Mouse (Mus musculus) myocyte (in vitro differentiated cells): ENCODE measurements around the gene Ppp1cb. TPM values are rescaled to one million over a fixed set of nuclear protein-coding genes. Genes with fewer than 3 reads are reported as not detected.

Experiments used
- H3K27me3 ChIP-seq: one replicate; pipeline ENCODE4 v1.6.1; 2011; ENCODE audit not compliant: control insufficient read depth, insufficient read depth, insufficient read length
- H3K36me3 ChIP-seq: one replicate; pipeline ENCODE4 v1.6.1; 2011; ENCODE audit not compliant: control insufficient read depth, insufficient read depth
- H3K4me2 ChIP-seq: one replicate; pipeline ENCODE4 v1.6.1; 2011; ENCODE audit warnings: low read depth, control low read depth
- H3K4me3 ChIP-seq: one replicate; pipeline ENCODE4 v1.5.1; 2011; ENCODE audit warnings: mild to moderate bottlenecking, control low read depth, moderate library complexity
- H3K79me2 ChIP-seq: one replicate; pipeline ENCODE4 v1.6.1; 2011; ENCODE audit not compliant: control insufficient read depth, insufficient read depth
- H3ac ChIP-seq: one replicate; pipeline ENCODE4 v1.6.1; 2011; ENCODE audit not compliant: control insufficient read depth, insufficient read length
- CEBPB ChIP-seq: IDR thresholded peaks from 2 replicates; pipeline ENCODE4 v1.6.1; 2011; ENCODE audit warnings: mild to moderate bottlenecking, moderate library complexity; ENCODE audit not compliant: poor library complexity, insufficient read depth, severe bottlenecking
- E2F4 ChIP-seq: IDR thresholded peaks from one replicate; pipeline ENCODE4 v1.6.1; 2011; ENCODE audit warnings: mild to moderate bottlenecking, control low read depth, moderate library complexity; ENCODE audit not compliant: insufficient read depth
- MAX ChIP-seq: IDR thresholded peaks from one replicate; pipeline ENCODE4 v1.6.1; 2011; ENCODE audit warnings: low read depth, mild to moderate bottlenecking, control low read depth
- MYOD1 ChIP-seq, 3 experiments: IDR thresholded peaks; one replicate each; pipeline ENCODE4 v1.6.1; 2011; ENCODE audit warnings: control low read depth in 2 of 3, low read depth in 2 of 3, mild to moderate bottlenecking in 2 of 3, moderate library complexity in 1 of 3; ENCODE audit not compliant: insufficient read length in 2 of 3, control insufficient read depth in 1 of 3
- MYOG ChIP-seq, 3 experiments: IDR thresholded peaks; one replicate each; pipeline ENCODE4 v1.6.1; 2011; ENCODE audit warnings: control low read depth in 2 of 3, low read depth in 2 of 3, mild to moderate bottlenecking in 2 of 3; ENCODE audit not compliant: insufficient read length in 2 of 3, control insufficient read depth in 1 of 3, insufficient read depth in 1 of 3
- POLR2A ChIP-seq: IDR thresholded peaks from one replicate; pipeline ENCODE4 v1.6.1; 2011; ENCODE audit warnings: low read depth, mild to moderate bottlenecking, control low read depth, moderate library complexity; ENCODE audit not compliant: insufficient read length
- POLR2AphosphoS2 ChIP-seq: IDR thresholded peaks from one replicate; pipeline ENCODE4 v1.6.1; 2011; ENCODE audit warnings: low read depth, control low read depth; ENCODE audit not compliant: insufficient read length
- REST ChIP-seq: IDR thresholded peaks from one replicate; pipeline ENCODE4 v1.6.1; 2011; ENCODE audit warnings: mild to moderate bottlenecking, control low read depth, moderate library complexity; ENCODE audit not compliant: insufficient read depth, insufficient read length
- SRF ChIP-seq: IDR thresholded peaks from one replicate; pipeline ENCODE4 v1.6.1; 2011; ENCODE audit warnings: low read depth; ENCODE audit not compliant: control insufficient read depth, insufficient read length
- TCF12 ChIP-seq: IDR thresholded peaks from one replicate; pipeline ENCODE4 v1.6.1; 2011; ENCODE audit warnings: mild to moderate bottlenecking, control low read depth; ENCODE audit not compliant: poor library complexity, insufficient read depth, severe bottlenecking
- TCF3 ChIP-seq: IDR thresholded peaks from one replicate; pipeline ENCODE4 v1.6.1; 2011; ENCODE audit warnings: low read depth, control low read depth; ENCODE audit not compliant: insufficient read length
- USF1 ChIP-seq: IDR thresholded peaks from one replicate; pipeline ENCODE4 v1.6.1; 2011; ENCODE audit warnings: low read depth, mild to moderate bottlenecking, control low read depth, moderate library complexity
- polyA plus RNA-seq: library from polyadenylated mRNA; unstranded; fragments of >200 nt; fragmentation: generic; extraction: Trizol; gene quantifications from one replicate; pipeline ENCODE4 v1.2.1, GENCODE M21; 2012; ENCODE audit warnings: missing spikeins

Ppp1cb gene
- polyA plus RNA-seq, 1 experiment: 62.5 TPM

- no peak for TF ChIP-seq MYOG (IDR thresholded peaks at IDR 0.05; ENCODE audit: control insufficient read depth in 1 of 3, insufficient read depth in 1 of 3, insufficient read length in 2 of 3, low read depth in 2 of 3)
- no peak for TF ChIP-seq MYOD1 (IDR thresholded peaks at IDR 0.05; ENCODE audit: control insufficient read depth in 1 of 3, insufficient read length in 2 of 3, low read depth in 2 of 3)
- no peak for TF ChIP-seq SRF
- TF ChIP-seq POLR2A: no peak
- no peak for TF ChIP-seq MAX
- TF ChIP-seq CEBPB: peak; percentile 45; the same call in 1 of the 2 replicates
- TF ChIP-seq USF1: no peak
- H3K27me3 ChIP-seq: no peaks in the 10 kb centered on the region
- H3K4me2 ChIP-seq: peak overlapping the region; percentile 25
- H3K79me2 ChIP-seq: no peaks in the 10 kb centered on the region
- H3K36me3 ChIP-seq: no peaks in the 10 kb centered on the region
- H3ac ChIP-seq: no peak overlapping the region
- no peak overlapping the region for H3K4me3 ChIP-seq
Observed at GRCm38 (mm10) chr5:32437901-32438563, 20.6 kb upstream of the Ppp1cb start.

- Histone ChIP-seq H3K27me3 (no peaks in the 10 kb centered on the region), H3K4me2 (no peak overlapping the region), H3K79me2 (no peaks in the 10 kb centered on the region), H3ac (no peak overlapping the region), H3K4me3 (no peak overlapping the region), H3K36me3 (no peaks in the 10 kb centered on the region)
- no peak for TF ChIP-seq MYOD1 (IDR thresholded peaks at IDR 0.05; ENCODE audit: control insufficient read depth in 1 of 3, insufficient read length in 2 of 3, low read depth in 2 of 3)
- no peak for TF ChIP-seq POLR2AphosphoS2
- no peak for TF ChIP-seq E2F4
- TF ChIP-seq CEBPB: no peak
- no peak for TF ChIP-seq TCF3
- no peak for TF ChIP-seq POLR2A
- TF ChIP-seq MYOG (IDR thresholded peaks at IDR 0.05; ENCODE audit: control insufficient read depth in 1 of 3, insufficient read depth in 1 of 3, insufficient read length in 2 of 3, low read depth in 2 of 3): no peak
- TF ChIP-seq MAX: no peak
- no peak for TF ChIP-seq SRF
- TF ChIP-seq REST: no peak
- TF ChIP-seq TCF12: no peak
- TF ChIP-seq USF1: no peak
Observed at GRCm38 (mm10) chr5:32438564-32438922, 20.1 kb upstream of the Ppp1cb start.

DNA sequence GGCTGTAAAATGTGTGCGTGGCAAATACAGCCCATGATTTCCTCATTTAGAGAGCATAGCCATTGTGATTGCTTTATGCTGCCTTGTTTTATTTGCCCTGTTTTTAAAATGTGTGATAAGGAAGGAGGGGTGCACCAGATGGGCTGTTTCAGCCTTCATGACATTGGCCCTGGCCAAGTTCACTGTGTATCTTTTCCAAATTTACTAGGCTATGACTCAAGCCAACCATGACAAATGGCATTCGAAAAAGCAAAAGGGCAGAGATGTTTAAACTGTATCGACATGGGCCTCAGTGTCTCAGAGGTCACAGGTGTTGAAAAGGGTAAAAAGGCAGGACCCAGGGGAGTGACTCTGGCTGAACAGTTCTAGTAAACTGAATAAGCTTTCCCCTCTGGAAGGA, 17.3 kb upstream of the Ppp1cb start:
- no peaks in the 10 kb centered on the region for H3K36me3 ChIP-seq
- H3K4me3 ChIP-seq: no peak overlapping the region
- H3K79me2 ChIP-seq: no peaks in the 10 kb centered on the region
- no peaks in the 10 kb centered on the region for H3K27me3 ChIP-seq
- no peak overlapping the region for H3ac ChIP-seq
- no peak overlapping the region for H3K4me2 ChIP-seq
- no peak for TF ChIP-seq USF1
- TF ChIP-seq SRF: no peak
- TF ChIP-seq TCF12: no peak
- no peak for TF ChIP-seq REST
- no peak for TF ChIP-seq MYOG (IDR thresholded peaks at IDR 0.05; ENCODE audit: control insufficient read depth in 1 of 3, insufficient read depth in 1 of 3, insufficient read length in 2 of 3, low read depth in 2 of 3)
- TF ChIP-seq CEBPB: no peak
- no peak for TF ChIP-seq MAX
- TF ChIP-seq POLR2A: no peak
- TF ChIP-seq TCF3: no peak
- no peak for TF ChIP-seq MYOD1 (IDR thresholded peaks at IDR 0.05; ENCODE audit: control insufficient read depth in 1 of 3, insufficient read length in 2 of 3, low read depth in 2 of 3)
- TF ChIP-seq E2F4: no peak
- TF ChIP-seq POLR2AphosphoS2: no peak

GRCm38 (mm10) chr5:32441992-32442575, 16.6 kb upstream of the Ppp1cb start:
- Histone ChIP-seq H3K27me3 (no peaks in the 10 kb centered on the region), H3K36me3 (no peaks in the 10 kb centered on the region), H3ac (no peak overlapping the region), H3K4me2 (no peak overlapping the region), H3K79me2 (no peaks in the 10 kb centered on the region), H3K4me3 (no peak overlapping the region)
- TF ChIP-seq SRF: no peak
- no peak for TF ChIP-seq POLR2AphosphoS2
- no peak for TF ChIP-seq MYOG (IDR thresholded peaks at IDR 0.05; ENCODE audit: control insufficient read depth in 1 of 3, insufficient read depth in 1 of 3, insufficient read length in 2 of 3, low read depth in 2 of 3)
- no peak for TF ChIP-seq USF1
- TF ChIP-seq POLR2A: no peak
- no peak for TF ChIP-seq E2F4
- TF ChIP-seq TCF3: no peak
- no peak for TF ChIP-seq REST
- TF ChIP-seq MAX: no peak
- TF ChIP-seq TCF12: no peak
- TF ChIP-seq MYOD1 (IDR thresholded peaks at IDR 0.05; ENCODE audit: control insufficient read depth in 1 of 3, insufficient read length in 2 of 3, low read depth in 2 of 3): no peak

DNA sequence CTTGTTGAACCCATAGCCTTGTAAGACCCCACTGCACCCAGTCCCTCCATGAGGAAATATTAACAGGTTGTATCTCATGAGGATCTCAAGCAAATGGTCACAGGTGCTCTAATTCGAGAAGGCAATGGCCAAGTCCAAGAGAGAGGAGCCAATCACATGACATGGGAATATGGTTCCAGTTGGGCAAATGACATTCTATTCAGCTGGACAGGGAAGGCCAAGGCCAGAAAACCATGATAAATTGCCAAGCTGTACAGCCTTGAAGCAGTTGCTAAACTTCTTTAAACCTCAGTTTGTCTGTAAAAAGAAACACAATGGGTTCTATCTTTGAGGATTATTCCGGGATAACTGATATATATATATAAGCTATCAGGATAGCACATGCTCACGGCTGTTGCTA, 14.7 kb upstream of the Ppp1cb start:
- Histone ChIP-seq H3ac (no peak overlapping the region), H3K4me3 (no peak overlapping the region)
- no peak for TF ChIP-seq CEBPB
- TF ChIP-seq MYOG (IDR thresholded peaks at IDR 0.05; ENCODE audit: control insufficient read depth in 1 of 3, insufficient read depth in 1 of 3, insufficient read length in 2 of 3, low read depth in 2 of 3): no peak
- TF ChIP-seq POLR2AphosphoS2: no peak
- TF ChIP-seq MYOD1 (IDR thresholded peaks at IDR 0.05; ENCODE audit: control insufficient read depth in 1 of 3, insufficient read length in 2 of 3, low read depth in 2 of 3): no peak
- no peak for TF ChIP-seq USF1
- TF ChIP-seq TCF3: no peak
- TF ChIP-seq POLR2A: no peak
- TF ChIP-seq REST: no peak
- TF ChIP-seq TCF12: no peak
- no peak for TF ChIP-seq SRF
- TF ChIP-seq MAX: no peak
- no peak for TF ChIP-seq E2F4

More for the DNA sequence above, 14.7 kb upstream of the Ppp1cb start:
- Histone ChIP-seq H3K4me2 (no peak overlapping the region), H3K36me3 (no peaks in the 10 kb centered on the region), H3K79me2 (no peaks in the 10 kb centered on the region), H3K27me3 (no peaks in the 10 kb centered on the region)
